Mouse (Mus musculus): ENCODE results near the gene Adprhl2. TPM values are rescaled to one million over a fixed set of nuclear protein-coding genes. Genes with fewer than 3 reads are reported as not detected.

Gene Adprhl2
- polyA plus RNA-seq, 1 experiment from 2014 or later: 56.8 TPM

- Histone ChIP-seq H3K27ac (ENCODE audit: low read depth, low read length) (no peak overlapping the region), H3K9me3 (ENCODE audit: control insufficient read depth, low read length) (no peaks in the 10 kb centered on the region), H3K4me2 (ENCODE audit: low read depth) (no peak overlapping the region), H3K27me3 (ENCODE audit: control insufficient read depth, insufficient read depth, low read length) (peaks cover 32% of the 10 kb centered on the region), H3K4me1 (ENCODE audit: control insufficient read depth, insufficient read depth, low read length) (0 out of 2 replicates have a peak, but pooled peaks cover 5% of the 10 kb centered on the region), H3K9ac (ENCODE audit: low read length) (no peak overlapping the region), H3K4me3 (ENCODE audit: low read depth, low read length) (no peak overlapping the region), H3K36me3 (ENCODE audit: control insufficient read depth, insufficient read depth, low read length) (no peaks in the 10 kb centered on the region)
- 46% methylated on average over 11 of the region's 11 CpGs for WGBS
- ATAC-seq (ENCODE audit: insufficient read depth, low FRiP score, low TSS enrichment) (no peak), DNase-seq (ENCODE audit: low spot score) (no peak)
Observed at GRCm38 (mm10) chr4:126287302-126287995, 34.1 kb downstream of the Adprhl2 start.

GRCm38 (mm10) chr4:126286492-126286891, 35.0 kb downstream of the Adprhl2 start, which contains the start of gene Col8a2:
Col8a2 (plus strand) TSS chr4:126286793.
- peak within 1 kb of the TSS; percentile 43 for H3K4me2 ChIP-seq (ENCODE audit: low read depth)
- DNase-seq (ENCODE audit: low spot score) (no peak), ATAC-seq (ENCODE audit: insufficient read depth, low FRiP score, low TSS enrichment) (no peak)
- peak within 1 kb of the TSS; percentile 41; the same call in 1 of the 2 replicates for H3K9ac ChIP-seq (ENCODE audit: low read length)
- no peak within 1 kb of the TSS for H3K27ac ChIP-seq (ENCODE audit: low read depth, low read length)
- peaks cover 32% of the 10 kb centered on the region for H3K27me3 ChIP-seq (ENCODE audit: control insufficient read depth, insufficient read depth, low read length)
- 4% methylated on average over 27 of the region's 42 CpGs for whole genome bisulfite sequencing
- 0 out of 2 replicates have a peak, but pooled peaks cover 5% of the 10 kb centered on the region for H3K4me1 ChIP-seq (ENCODE audit: control insufficient read depth, insufficient read depth, low read length)
- H3K9me3 ChIP-seq (ENCODE audit: control insufficient read depth, low read length): no peaks in the 10 kb centered on the region
- no peaks in the 10 kb centered on the region for H3K36me3 ChIP-seq (ENCODE audit: control insufficient read depth, insufficient read depth, low read length)
- peak within 1 kb of the TSS; percentile 32 for H3K4me3 ChIP-seq (ENCODE audit: low read depth, low read length)

- Histone ChIP-seq H3K27ac (ENCODE audit: low read depth, low read length) (no peak overlapping the region), H3K4me3 (ENCODE audit: low read depth, low read length) (no peak overlapping the region), H3K4me1 (ENCODE audit: control insufficient read depth, insufficient read depth, low read length) (0 out of 2 replicates have a peak, but pooled peaks cover 5% of the 10 kb centered on the region), H3K27me3 (ENCODE audit: control insufficient read depth, insufficient read depth, low read length) (peaks cover 29% of the 10 kb centered on the region), H3K9me3 (ENCODE audit: control insufficient read depth, low read length) (no peaks in the 10 kb centered on the region), H3K36me3 (ENCODE audit: control insufficient read depth, insufficient read depth, low read length) (no peaks in the 10 kb centered on the region), H3K4me2 (ENCODE audit: low read depth) (no peak overlapping the region), H3K9ac (ENCODE audit: low read length) (no peak overlapping the region)
- 89% methylated on average over 8 of the region's 8 CpGs for WGBS
- ATAC-seq (ENCODE audit: insufficient read depth, low FRiP score, low TSS enrichment) (no peak), DNase-seq (ENCODE audit: low spot score) (no peak)
Observed at GRCm38 (mm10) chr4:126283582-126283981, 37.9 kb downstream of the Adprhl2 start.

- WGBS: 61% methylated on average over 9 of the region's 9 CpGs
- no peak overlapping the region for H3K4me3 ChIP-seq (ENCODE audit: low read depth, low read length)
- peaks cover 11% of the 10 kb centered on the region for H3K27me3 ChIP-seq (ENCODE audit: control insufficient read depth, insufficient read depth, low read length)
- no peaks in the 10 kb centered on the region for H3K9me3 ChIP-seq (ENCODE audit: control insufficient read depth, low read length)
- no peak overlapping the region for H3K4me2 ChIP-seq (ENCODE audit: low read depth)
- H3K9ac ChIP-seq (ENCODE audit: low read length): no peak overlapping the region
- H3K36me3 ChIP-seq (ENCODE audit: control insufficient read depth, insufficient read depth, low read length): no peaks in the 10 kb centered on the region
- ATAC-seq (ENCODE audit: insufficient read depth, low FRiP score, low TSS enrichment): no peak
- H3K4me1 ChIP-seq (ENCODE audit: control insufficient read depth, insufficient read depth, low read length): 0 out of 2 replicates have a peak, but pooled peaks cover 3% of the 10 kb centered on the region
- H3K27ac ChIP-seq (ENCODE audit: low read depth, low read length): no peak overlapping the region
- DNase-seq (ENCODE audit: low spot score): no peak
Observed at GRCm38 (mm10) chr4:126281706-126282105, 39.8 kb downstream of the Adprhl2 start.

GRCm38 (mm10) chr4:126278961-126279360, 42.5 kb downstream of the Adprhl2 start:
- no peak overlapping the region for H3K9ac ChIP-seq (ENCODE audit: low read length)
- 0 out of 2 replicates have a peak overlapping the region, but pooled peaks have one; percentile 34 for H3K27ac ChIP-seq (ENCODE audit: low read depth, low read length)

GRCm38 (mm10) chr4:126278565-126278915, 43.0 kb downstream of the Adprhl2 start:
- no peaks in the 10 kb centered on the region for H3K27me3 ChIP-seq (ENCODE audit: control insufficient read depth, insufficient read depth, low read length)
- no peaks in the 10 kb centered on the region for H3K4me1 ChIP-seq (ENCODE audit: control insufficient read depth, insufficient read depth, low read length)
- no peaks in the 10 kb centered on the region for H3K9me3 ChIP-seq (ENCODE audit: control insufficient read depth, low read length)
- 23% methylated on average over 9 of the region's 9 CpGs for WGBS
- H3K9ac ChIP-seq (ENCODE audit: low read length): no peak overlapping the region
- H3K27ac ChIP-seq (ENCODE audit: low read depth, low read length): 0 out of 2 replicates have a peak overlapping the region, but pooled peaks have one; percentile 34
- H3K36me3 ChIP-seq (ENCODE audit: control insufficient read depth, insufficient read depth, low read length): peaks cover 3% of the 10 kb centered on the region
- no peak overlapping the region for H3K4me3 ChIP-seq (ENCODE audit: low read depth, low read length)
- no peak for ATAC-seq (ENCODE audit: insufficient read depth, low FRiP score, low TSS enrichment)
- no peak for DNase-seq (ENCODE audit: low spot score)
- no peak overlapping the region for H3K4me2 ChIP-seq (ENCODE audit: low read depth)

More at GRCm38 (mm10) chr4:126278961-126279360, 42.5 kb downstream of the Adprhl2 start:
- H3K9me3 ChIP-seq (ENCODE audit: control insufficient read depth, low read length): no peaks in the 10 kb centered on the region
- H3K4me3 ChIP-seq (ENCODE audit: low read depth, low read length): no peak overlapping the region
- H3K36me3 ChIP-seq (ENCODE audit: control insufficient read depth, insufficient read depth, low read length): peaks cover 2% of the 10 kb centered on the region
- H3K4me1 ChIP-seq (ENCODE audit: control insufficient read depth, insufficient read depth, low read length): no peaks in the 10 kb centered on the region
- no peak for ATAC-seq (ENCODE audit: insufficient read depth, low FRiP score, low TSS enrichment)
- H3K4me2 ChIP-seq (ENCODE audit: low read depth): no peak overlapping the region
- H3K27me3 ChIP-seq (ENCODE audit: control insufficient read depth, insufficient read depth, low read length): no peaks in the 10 kb centered on the region
- 37% methylated on average over 9 of the region's 9 CpGs for WGBS
- no peak for DNase-seq (ENCODE audit: low spot score)

GRCm38 (mm10) chr4:126277906-126278564, 43.5 kb downstream of the Adprhl2 start:
- Histone ChIP-seq H3K27ac (ENCODE audit: low read depth, low read length) (no peak overlapping the region), H3K27me3 (ENCODE audit: control insufficient read depth, insufficient read depth, low read length) (no peaks in the 10 kb centered on the region), H3K9ac (ENCODE audit: low read length) (no peak overlapping the region), H3K36me3 (ENCODE audit: control insufficient read depth, insufficient read depth, low read length) (peaks cover 3% of the 10 kb centered on the region), H3K4me3 (ENCODE audit: low read depth, low read length) (no peak overlapping the region), H3K9me3 (ENCODE audit: control insufficient read depth, low read length) (no peaks in the 10 kb centered on the region), H3K4me2 (ENCODE audit: low read depth) (no peak overlapping the region), H3K4me1 (ENCODE audit: control insufficient read depth, insufficient read depth, low read length) (no peaks in the 10 kb centered on the region)
- peak; percentile 70 for DNase-seq (ENCODE audit: low spot score)
- WGBS: 6% methylated on average over 13 of the region's 13 CpGs
- ATAC-seq (ENCODE audit: insufficient read depth, low FRiP score, low TSS enrichment): no peak

- 89% methylated on average over 13 of the region's 13 CpGs for WGBS
- H3K36me3 ChIP-seq (ENCODE audit: control insufficient read depth, insufficient read depth, low read length): peaks cover 5% of the 10 kb centered on the region
Observed at GRCm38 (mm10) chr4:126275681-126276131, 45.8 kb downstream of the Adprhl2 start.

More at GRCm38 (mm10) chr4:126275681-126276131, 45.8 kb downstream of the Adprhl2 start:
- H3K4me1 ChIP-seq (ENCODE audit: control insufficient read depth, insufficient read depth, low read length): no peaks in the 10 kb centered on the region
- H3K9ac ChIP-seq (ENCODE audit: low read length): no peak overlapping the region
- no peak overlapping the region for H3K4me2 ChIP-seq (ENCODE audit: low read depth)
- DNase-seq (ENCODE audit: low spot score): no peak
- no peaks in the 10 kb centered on the region for H3K27me3 ChIP-seq (ENCODE audit: control insufficient read depth, insufficient read depth, low read length)
- H3K4me3 ChIP-seq (ENCODE audit: low read depth, low read length): no peak overlapping the region
- no peak overlapping the region for H3K27ac ChIP-seq (ENCODE audit: low read depth, low read length)
- no peak for ATAC-seq (ENCODE audit: insufficient read depth, low FRiP score, low TSS enrichment)
- no peaks in the 10 kb centered on the region for H3K9me3 ChIP-seq (ENCODE audit: control insufficient read depth, low read length)
